Mouse (Mus musculus) kidney, embryonic 16.5 days (tissue): ENCODE results near the gene Sarnp. TPM values are rescaled to one million over a fixed set of nuclear protein-coding genes. Genes with fewer than 3 reads are reported as not detected.
A peak's percentile ranks its signal among the peaks of the same experiment; 100 is the strongest.

ENCODE experiments used
- ATAC-seq: fragments of 200-750 bp; cut with Nextera tagmentation; 2 replicates; pipeline ENCODE4 v1.8.0; 2017; ENCODE audit warnings: moderate TSS enrichment; ENCODE audit not compliant: low FRiP score, low TSS enrichment
- H3K27ac ChIP-seq: fragments of 300-500 bp; sonication (generic); 2 replicates; pipeline ENCODE4 v1.5.1; 2014; ENCODE audit warnings: low read length
- H3K27me3 ChIP-seq: fragments of 300-500 bp; sonication (generic); 2 replicates; pipeline ENCODE4 v1.6.1; 2014; ENCODE audit warnings: low read length, control low read depth, mixed read lengths; ENCODE audit not compliant: insufficient read depth
- H3K36me3 ChIP-seq: fragments of 300-500 bp; sonication (generic); 2 replicates; pipeline ENCODE4 v1.6.1; 2014; ENCODE audit warnings: low read length, control low read depth, mixed read lengths; ENCODE audit not compliant: insufficient read depth
- H3K4me1 ChIP-seq: fragments of 300-500 bp; sonication (generic); 2 replicates; pipeline ENCODE4 v1.6.1; 2014; ENCODE audit warnings: low read length, control low read depth, mixed read lengths; ENCODE audit not compliant: insufficient read depth
- H3K4me2 ChIP-seq: fragments of 300-500 bp; sonication (generic); replicated peaks from 2 replicates; pipeline ENCODE4 v1.6.1; 2014; ENCODE audit warnings: low read depth, low read length
- H3K4me3 ChIP-seq: fragments of 300-500 bp; sonication (generic); 2 replicates; pipeline ENCODE4 v1.5.1; 2014; ENCODE audit warnings: mild to moderate bottlenecking, low read length
- H3K9ac ChIP-seq: fragments of 300-500 bp; sonication (generic); replicated peaks from 2 replicates; pipeline ENCODE4 v1.6.1; 2014; ENCODE audit warnings: low read length
- H3K9me3 ChIP-seq: fragments of 300-500 bp; sonication (generic); 2 replicates; pipeline ENCODE4 v1.6.1; 2016; ENCODE audit warnings: low read length, control low read depth
- WGBS: fragments of 180-500 bp; shearing (Covaris S2); extraction: QIAGEN DNeasy Blood & Tissue Kit; methylation state at CpG from one replicate; pipeline ENCODE4 v1.1.7; 2014; 5-methylcytosine and 5-hydroxymethylcytosine counted together
- polyA plus RNA-seq: library from polyadenylated mRNA; unstranded; fragments of >200 nt; fragmentation: Nextera tagmentation; extraction: Ambion mirVana; gene quantifications from 2 replicates; pipeline ENCODE4 v1.2.1, GENCODE M21; 2015

Sarnp gene
- polyA plus RNA-seq, 1 experiment from 2014 or later = 198 TPM

DNA sequence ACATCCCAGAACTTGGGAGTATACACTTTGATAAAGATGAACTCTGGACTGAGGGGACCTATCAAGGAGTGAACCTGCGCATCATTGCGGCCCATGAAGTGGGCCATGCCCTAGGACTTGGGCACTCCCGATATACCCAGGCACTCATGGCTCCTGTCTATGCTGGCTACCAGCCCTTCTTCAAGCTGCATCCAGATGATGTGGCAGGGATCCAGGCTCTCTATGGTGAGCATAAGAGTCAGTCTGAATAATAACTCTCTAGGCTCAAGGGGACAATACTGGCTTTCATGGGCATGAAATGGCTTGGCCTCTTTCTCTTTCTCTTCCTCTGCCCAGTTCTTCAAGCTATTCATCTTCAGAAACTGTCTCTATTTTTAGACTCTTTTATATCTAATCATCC lies 21.6 kb upstream of the Sarnp start:
- no peaks in the 10 kb centered on the region for H3K4me1 ChIP-seq
- no peak overlapping the region for H3K4me2 ChIP-seq
- ATAC-seq = no peak
- H3K9me3 ChIP-seq = no peaks in the 10 kb centered on the region
- no peaks in the 10 kb centered on the region for H3K27me3 ChIP-seq
- H3K27ac ChIP-seq = no peak overlapping the region
- WGBS = 97% methylated on average over 3 of the region's 3 CpGs
- 0 out of 2 replicates have a peak, but pooled peaks cover 4% of the 10 kb centered on the region for H3K36me3 ChIP-seq
- no peak overlapping the region for H3K4me3 ChIP-seq
- no peak overlapping the region for H3K9ac ChIP-seq

DNA sequence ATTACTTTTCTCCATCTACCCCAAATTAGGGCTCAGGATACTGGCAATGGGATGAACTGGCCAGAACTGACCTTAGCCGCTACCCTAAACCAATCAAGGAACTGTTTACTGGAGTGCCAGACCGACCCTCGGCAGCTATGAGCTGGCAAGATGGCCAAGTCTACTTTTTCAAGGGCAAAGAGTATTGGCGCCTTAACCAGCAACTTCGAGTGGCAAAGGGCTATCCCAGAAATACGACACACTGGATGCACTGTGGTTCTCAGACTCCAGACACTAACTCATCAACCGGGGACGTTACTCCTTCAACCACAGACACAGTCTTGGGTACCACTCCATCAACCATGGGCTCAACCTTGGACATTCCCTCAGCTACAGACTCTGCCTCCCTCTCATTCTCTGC lies 18.5 kb upstream of the Sarnp start:
- 96% methylated on average over 8 of the region's 8 CpGs for WGBS

DNA sequence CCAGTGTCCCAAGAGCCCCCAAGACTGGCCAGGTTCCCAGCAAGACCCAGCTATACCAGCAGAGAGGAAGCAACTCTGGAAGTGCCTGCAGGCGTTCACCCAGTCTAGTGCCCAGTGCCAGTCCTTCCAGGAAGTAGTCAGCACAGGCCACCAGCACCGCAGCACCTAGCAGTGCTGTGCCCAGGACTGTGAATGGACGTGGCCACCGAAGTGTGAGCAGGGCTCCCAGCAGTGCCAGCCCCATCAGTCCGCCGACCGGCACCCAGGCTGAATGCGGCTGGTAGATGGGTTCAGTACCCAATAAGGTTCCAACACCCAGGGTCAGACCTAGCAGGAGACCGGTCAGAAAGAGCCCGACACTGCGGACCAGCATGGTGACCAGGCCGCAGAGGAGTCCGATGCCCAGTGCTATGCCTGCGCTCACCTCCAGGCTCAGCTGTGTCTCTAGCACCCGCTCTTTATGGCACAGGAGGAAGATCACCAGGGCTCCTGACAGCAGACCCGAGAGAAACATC lies 15.1 kb upstream of the Sarnp start:
- Histone ChIP-seq H3K9ac (no peak overlapping the region), H3K9me3 (no peaks in the 10 kb centered on the region), H3K27me3 (no peaks in the 10 kb centered on the region), H3K27ac (no peak overlapping the region), H3K4me3 (no peak overlapping the region), H3K36me3 (peaks cover 16% of the 10 kb centered on the region), H3K4me2 (no peak overlapping the region), H3K4me1 (peaks cover 25% of the 10 kb centered on the region)
- WGBS = 91% methylated on average over 16 of the region's 16 CpGs
- ATAC-seq = no peak

More for the DNA sequence above, 18.5 kb upstream of the Sarnp start:
- no peaks in the 10 kb centered on the region for H3K27me3 ChIP-seq
- H3K4me3 ChIP-seq = no peak overlapping the region
- no peak overlapping the region for H3K9ac ChIP-seq
- peaks cover 11% of the 10 kb centered on the region for H3K4me1 ChIP-seq
- H3K36me3 ChIP-seq = peaks cover 9% of the 10 kb centered on the region; the same call in 1 of the 2 replicates
- ATAC-seq = no peak
- no peaks in the 10 kb centered on the region for H3K9me3 ChIP-seq
- no peak overlapping the region for H3K4me2 ChIP-seq
- H3K27ac ChIP-seq = no peak overlapping the region

DNA sequence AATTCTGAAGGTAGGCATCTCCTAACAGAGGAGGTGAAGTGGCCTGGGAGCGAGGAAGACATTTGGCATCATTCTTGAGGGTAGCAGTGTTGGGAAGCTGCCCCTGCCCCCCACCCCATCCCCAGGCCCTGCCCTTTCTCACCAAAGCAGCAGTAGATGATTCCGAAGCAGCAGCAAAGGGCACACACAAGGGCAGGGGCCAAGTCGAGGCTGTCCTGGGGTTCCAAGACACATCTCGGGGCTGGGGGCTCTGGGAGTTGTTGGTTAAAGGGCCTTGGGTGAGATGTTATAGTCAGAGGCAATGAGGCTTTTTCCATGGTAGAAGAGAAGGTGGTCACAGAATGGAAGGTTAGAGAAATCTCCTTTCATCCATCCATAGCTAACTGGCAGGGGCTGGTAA lies 14.2 kb upstream of the Sarnp start:
- H3K4me2 ChIP-seq = peak overlapping the region; percentile 95
- no peaks in the 10 kb centered on the region for H3K27me3 ChIP-seq
- ATAC-seq = no peak
- H3K27ac ChIP-seq = peak overlapping the region; percentile 98; the same call in 1 of the 2 replicates
- H3K9me3 ChIP-seq = no peaks in the 10 kb centered on the region
- WGBS = 56% methylated on average over 4 of the region's 4 CpGs
- H3K9ac ChIP-seq = peak overlapping the region; percentile 96
- peaks cover 35% of the 10 kb centered on the region for H3K4me1 ChIP-seq
- H3K4me3 ChIP-seq = peak overlapping the region; percentile 69
- peaks cover 21% of the 10 kb centered on the region for H3K36me3 ChIP-seq

DNA sequence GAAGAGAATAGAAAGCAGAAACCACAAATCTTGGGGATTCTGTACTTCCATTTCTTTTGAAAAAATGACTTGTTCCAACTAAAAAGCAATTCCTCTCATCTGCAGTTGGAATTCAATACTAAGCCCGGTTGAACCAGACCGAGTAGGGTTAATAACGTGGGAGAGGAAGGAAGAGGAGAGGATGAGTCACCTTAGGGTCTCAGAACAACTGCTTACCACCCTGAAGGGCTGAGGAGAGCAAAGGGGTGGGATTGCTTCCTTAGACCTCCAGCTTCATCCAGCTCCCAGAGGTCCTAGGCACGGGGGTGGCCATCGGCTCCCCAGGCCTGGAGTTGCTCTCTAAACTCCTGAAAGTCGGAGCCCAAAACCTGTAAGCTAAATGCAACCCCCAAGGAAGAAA lies 13.8 kb upstream of the Sarnp start:
- Histone ChIP-seq H3K9me3 (no peaks in the 10 kb centered on the region), H3K36me3 (peaks cover 21% of the 10 kb centered on the region), H3K9ac (peak overlapping the region; percentile 96), H3K4me2 (peak overlapping the region; percentile 95), H3K27ac (peak overlapping the region; percentile 98), H3K4me3 (peak overlapping the region; percentile 69), H3K4me1 (peaks cover 39% of the 10 kb centered on the region), H3K27me3 (no peaks in the 10 kb centered on the region)
- ATAC-seq = no peak
- 2% methylated on average over 6 of the region's 6 CpGs for WGBS

DNA sequence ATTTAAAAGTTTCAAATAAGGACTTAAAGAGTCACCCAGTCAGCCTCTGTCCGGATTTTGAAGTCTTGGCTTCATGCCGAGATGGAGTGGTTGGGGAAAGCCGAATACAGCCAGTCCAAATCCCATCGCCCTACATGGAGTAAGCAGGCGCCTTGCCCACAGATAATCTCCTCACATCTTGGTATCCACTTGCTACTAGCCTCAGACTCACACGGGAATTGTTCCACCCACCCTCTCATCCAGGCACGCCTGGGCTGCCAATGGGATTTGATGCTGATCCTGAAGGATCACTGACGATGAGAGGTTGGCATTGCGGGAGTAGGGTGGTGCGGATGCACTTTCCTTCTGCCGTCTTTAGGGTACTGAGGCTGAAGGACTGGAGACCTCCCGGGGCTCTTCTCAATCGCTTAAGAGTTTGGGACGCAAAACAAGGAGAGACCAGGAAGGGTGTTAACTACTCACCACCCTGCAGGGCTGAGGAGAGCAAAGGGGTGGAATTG lies 13.3 kb upstream of the Sarnp start, which contains the start of gene Dnajc14:
TSS of gene Dnajc14 (plus strand) at position 292 of the 500 bp plus-strand sequence.
- peak within 1 kb of the TSS; percentile 69 for H3K4me3 ChIP-seq
- H3K9me3 ChIP-seq = no peaks in the 10 kb centered on the region
- H3K36me3 ChIP-seq = peaks cover 24% of the 10 kb centered on the region
- H3K27me3 ChIP-seq = no peaks in the 10 kb centered on the region
- peaks cover 43% of the 10 kb centered on the region for H3K4me1 ChIP-seq
- peak; percentile 6 for ATAC-seq
- H3K4me2 ChIP-seq = peak within 1 kb of the TSS; percentile 95
- 1% methylated on average over 14 of the region's 14 CpGs for WGBS
- peak within 1 kb of the TSS; percentile 98 for H3K27ac ChIP-seq
- peak within 1 kb of the TSS; percentile 96 for H3K9ac ChIP-seq

DNA sequence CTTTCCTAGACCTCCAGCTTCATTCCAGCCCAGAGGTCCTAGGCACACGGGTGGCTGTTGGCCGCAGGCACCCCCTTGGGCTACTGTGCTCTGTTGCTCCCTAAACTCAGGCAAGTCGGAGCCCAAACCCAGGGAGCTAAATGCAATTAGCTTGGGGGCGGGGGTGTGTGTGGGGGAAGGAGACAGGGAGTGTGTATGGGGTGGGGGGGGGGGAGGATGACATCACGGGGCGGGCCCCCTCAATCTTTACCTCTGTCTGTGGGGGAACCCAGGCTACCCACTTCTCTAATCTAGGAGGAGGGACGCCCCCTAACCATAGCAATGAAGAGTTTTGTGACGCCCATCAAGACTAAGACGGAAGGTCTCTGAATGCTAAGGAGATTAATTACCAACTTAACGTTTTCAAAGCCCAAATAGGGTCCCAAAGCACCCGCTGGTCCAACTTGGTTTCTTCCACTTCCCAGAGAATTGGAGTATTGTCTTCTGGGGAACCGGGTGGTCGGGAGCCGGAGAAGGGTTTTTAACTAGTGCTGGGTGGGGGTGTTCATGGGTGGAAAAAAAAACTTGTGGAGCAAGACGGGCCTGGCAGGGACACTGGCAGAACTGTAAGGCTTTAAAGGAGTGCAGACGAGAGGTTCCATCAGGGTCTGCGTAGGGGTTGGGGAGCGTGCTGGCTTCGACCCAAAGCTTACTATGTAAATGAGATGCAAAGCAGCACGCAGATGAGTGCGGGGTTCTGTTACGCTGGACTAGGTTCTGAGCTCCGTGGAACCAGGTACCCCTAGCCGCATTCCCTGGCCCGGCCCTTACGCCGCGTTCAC lies 12.7 kb upstream of the Sarnp start, which contains the start of gene Tmem198b:
TSS of gene Tmem198b (minus strand) at position 100 of the 821 bp plus-strand sequence.
- peaks cover 48% of the 10 kb centered on the region for H3K4me1 ChIP-seq
- H3K9ac ChIP-seq = peak within 1 kb of the TSS; percentile 96
- no peaks in the 10 kb centered on the region for H3K27me3 ChIP-seq
- H3K4me2 ChIP-seq = peak within 1 kb of the TSS; percentile 95
- H3K9me3 ChIP-seq = no peaks in the 10 kb centered on the region
- ATAC-seq = peak; percentile 64; the same call in 1 of the 2 replicates
- H3K27ac ChIP-seq = peak within 1 kb of the TSS; percentile 98
- H3K36me3 ChIP-seq = peaks cover 27% of the 10 kb centered on the region
- WGBS = under 1% methylated on average over 28 of the region's 28 CpGs
- peak within 1 kb of the TSS; percentile 69 for H3K4me3 ChIP-seq

DNA sequence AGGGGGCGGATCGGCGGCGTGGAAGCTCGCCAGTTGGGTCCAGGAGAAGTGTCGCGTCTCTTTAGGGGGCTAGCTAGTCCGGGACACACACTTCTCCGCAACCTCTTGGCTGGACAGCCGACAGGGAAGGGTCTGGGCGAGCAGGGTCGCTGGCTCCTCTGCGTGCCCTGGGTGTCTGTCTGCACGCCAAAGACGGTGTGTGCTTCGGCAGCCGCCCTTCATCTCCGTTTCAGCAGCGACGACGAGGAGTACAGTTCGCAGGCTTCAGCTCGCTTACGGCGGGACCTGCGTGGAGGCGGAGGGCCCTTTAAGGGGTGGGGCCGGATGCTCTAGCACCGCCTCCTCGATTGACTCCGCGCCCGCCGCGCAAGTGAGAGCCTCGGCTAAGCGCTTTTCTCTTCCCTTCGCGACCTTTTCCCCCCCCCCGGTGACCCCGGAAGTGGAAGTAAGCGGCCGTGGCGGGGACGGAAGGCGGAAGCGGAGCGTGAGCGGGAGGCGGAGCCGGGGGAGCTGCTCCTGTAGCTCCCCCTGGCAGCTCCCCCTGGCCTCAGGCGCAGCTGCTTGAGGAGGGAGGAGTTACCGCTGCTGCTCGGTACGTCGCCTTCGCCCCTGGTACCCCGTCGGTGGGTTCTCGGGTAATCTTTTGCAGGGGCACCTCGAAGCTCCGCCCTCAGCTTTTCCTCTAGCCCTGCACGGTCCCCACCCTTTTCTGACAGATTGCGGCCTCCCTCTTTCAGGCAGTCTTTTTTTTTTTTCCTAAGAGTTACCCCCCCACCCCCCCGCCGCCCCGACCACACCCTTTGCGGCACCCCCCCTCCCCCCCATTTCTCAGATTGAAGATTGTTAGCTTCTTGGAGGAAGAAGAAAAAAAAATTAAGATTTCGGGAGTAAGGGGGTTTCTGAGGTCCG lies 11.8 kb upstream of the Sarnp start:
- peak overlapping the region; percentile 95 for H3K4me2 ChIP-seq
- peak overlapping the region; percentile 96 for H3K9ac ChIP-seq
- peak; percentile 93 for ATAC-seq
- peak overlapping the region; percentile 98 for H3K27ac ChIP-seq
- H3K4me1 ChIP-seq = peaks cover 52% of the 10 kb centered on the region
- H3K27me3 ChIP-seq = no peaks in the 10 kb centered on the region
- under 1% methylated on average over 70 of the region's 70 CpGs for WGBS
- H3K9me3 ChIP-seq = no peaks in the 10 kb centered on the region
- H3K36me3 ChIP-seq = peaks cover 27% of the 10 kb centered on the region
- peak overlapping the region; percentile 69 for H3K4me3 ChIP-seq

DNA sequence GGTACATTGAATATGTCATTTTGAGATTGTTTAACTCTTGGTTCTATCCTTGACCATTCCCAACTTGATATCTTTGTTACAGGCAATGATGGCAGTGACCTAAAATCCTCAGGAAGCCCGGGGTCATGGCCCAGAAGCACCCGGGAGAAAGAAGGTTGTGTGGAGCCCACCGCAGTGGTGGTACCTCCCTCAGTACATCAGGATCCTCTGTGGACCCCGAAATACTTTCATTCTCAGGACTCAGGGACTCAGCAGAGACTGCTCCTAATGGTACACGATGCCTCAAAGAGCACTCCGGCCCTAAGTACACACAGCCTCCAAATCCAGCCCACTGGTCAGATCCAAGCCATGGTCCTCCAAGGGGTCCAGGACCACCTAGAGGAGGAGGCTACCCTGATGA lies 11.0 kb upstream of the Sarnp start:
- Histone ChIP-seq H3K4me2 (peak overlapping the region; percentile 65), H3K9me3 (no peaks in the 10 kb centered on the region), H3K36me3 (peaks cover 28% of the 10 kb centered on the region), H3K27me3 (no peaks in the 10 kb centered on the region), H3K4me1 (peaks cover 52% of the 10 kb centered on the region), H3K27ac (0 out of 2 replicates have a peak overlapping the region, but pooled peaks have one; percentile 98), H3K9ac (peak overlapping the region; percentile 74), H3K4me3 (peak overlapping the region; percentile 69)
- 48% methylated on average over 6 of the region's 6 CpGs for WGBS
- ATAC-seq = no peak
